Mouse (Mus musculus): ENCODE data around the gene Boc.

DNA sequence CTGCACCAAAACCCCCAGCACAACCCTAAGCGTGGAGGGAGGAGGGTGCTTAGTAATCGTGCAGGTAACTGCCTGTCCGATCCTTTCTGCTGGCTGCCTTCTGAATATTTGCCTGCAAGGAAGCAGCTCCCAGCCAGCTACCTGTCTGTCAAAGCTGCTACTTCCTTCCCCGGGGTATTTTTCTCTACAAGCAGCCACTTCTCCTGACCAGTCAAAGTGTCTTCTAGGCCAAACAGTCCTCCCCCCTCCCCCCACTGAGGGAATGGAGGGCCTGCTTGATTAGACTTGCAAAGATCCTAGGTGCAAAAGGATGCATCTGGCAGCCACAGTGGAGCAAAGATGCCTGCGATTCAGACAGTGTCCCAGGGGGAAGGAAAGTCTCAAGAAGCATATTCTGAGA is 7.9 kb downstream of the Boc start:
- TF ChIP-seq GATA1 (IDR thresholded peaks at IDR 0.05; ENCODE audit: low read length), result no peak
- TF ChIP-seq TAL1 (IDR thresholded peaks at IDR 0.05; ENCODE audit: low read length), result no peak
